Mouse (Mus musculus): Measurements from ENCODE around the gene Prss53. TPM values are rescaled to one million over a fixed set of nuclear protein-coding genes. Genes with fewer than 3 reads are reported as not detected.
A peak's percentile ranks its signal among the peaks of the same experiment; 100 is the strongest.

Prss53 gene
- polyA plus RNA-seq, 1 experiment from 2014 or later = 0.64 TPM

DNA sequence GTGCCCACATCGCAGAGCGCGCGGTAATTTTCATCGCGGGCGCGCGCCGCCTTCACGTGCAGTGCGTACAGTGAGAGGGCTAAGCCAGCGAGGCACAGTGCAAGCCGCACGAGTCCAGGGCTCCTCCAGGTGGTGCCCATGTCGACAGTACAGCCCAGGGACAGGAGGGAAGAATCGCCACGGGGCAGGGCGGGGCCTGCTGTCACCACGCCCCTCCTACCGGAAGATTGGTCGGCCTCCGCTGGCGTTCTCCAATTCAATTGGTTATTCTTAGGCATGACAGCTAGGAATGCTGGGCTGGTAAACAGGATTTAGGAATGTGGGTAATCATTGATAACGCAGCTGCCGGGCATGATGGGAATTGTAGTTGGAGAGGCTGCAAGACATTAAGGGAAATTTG lies 4.7 kb upstream of the Prss53 start, which contains the start of the genes Gm21974 and Vkorc1:
Gene Gm21974, minus strand, starts transcription at position 13 of the 400 bp plus-strand sequence.
Gene Vkorc1, minus strand, starts transcription at position 176 of the 400 bp plus-strand sequence.
- peaks cover 11% of the 10 kb centered on the region for H3K36me3 ChIP-seq (ENCODE audit: control insufficient read depth, insufficient read depth, low read length)
- DNase-seq (ENCODE audit: low spot score) (peak; percentile 93), ATAC-seq (replicated peaks; ENCODE audit: low FRiP score, low TSS enrichment, low read depth) (peak; percentile 95)
- no peaks in the 10 kb centered on the region for H3K27me3 ChIP-seq (replicated peaks; ENCODE audit: control insufficient read depth, insufficient read depth, low read length)
- no peaks in the 10 kb centered on the region for H3K9me3 ChIP-seq (ENCODE audit: control insufficient read depth, low read length)
- H3K4me3 ChIP-seq (ENCODE audit: low read depth, low read length) = peak within 1 kb of the TSS; percentile 67
- peaks cover 8% of the 10 kb centered on the region for H3K4me1 ChIP-seq (replicated peaks; ENCODE audit: control insufficient read depth, insufficient read depth, low read length)
- H3K27ac ChIP-seq (ENCODE audit: low read depth) = peak within 1 kb of the TSS; percentile 74
- under 1% methylated on average over 26 of the region's 26 CpGs for WGBS
- H3K4me2 ChIP-seq (ENCODE audit: low read length) = peak within 1 kb of the TSS; percentile 84
- peak within 1 kb of the TSS; percentile 65 for H3K9ac ChIP-seq (ENCODE audit: low read length)

DNA sequence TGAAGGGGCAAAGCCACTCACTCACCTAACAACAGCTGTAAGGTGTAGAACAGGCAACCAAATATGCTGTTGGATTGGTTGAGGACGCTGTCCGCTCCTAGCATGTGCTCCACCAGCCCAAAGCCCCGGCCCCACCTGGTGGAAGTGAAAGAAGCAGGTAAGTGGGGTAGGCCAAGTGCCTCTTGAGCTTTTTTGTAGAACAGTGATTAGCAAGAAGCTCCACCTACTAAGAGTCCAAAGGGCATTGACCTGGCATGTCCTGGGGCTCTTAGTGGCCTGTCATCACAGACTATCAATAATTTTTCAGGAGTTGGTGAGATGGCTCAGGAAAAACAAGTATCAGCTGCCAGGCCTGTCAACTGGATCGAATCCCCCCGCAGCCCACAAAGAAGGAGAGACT lies 3.7 kb upstream of the Prss53 start:
- WGBS = 73% methylated on average over 5 of the region's 5 CpGs
- Histone ChIP-seq H3K4me1 (replicated peaks; ENCODE audit: control insufficient read depth, insufficient read depth, low read length) (peaks cover 8% of the 10 kb centered on the region), H3K27ac (ENCODE audit: low read depth) (0 out of 2 replicates have a peak overlapping the region, but pooled peaks have one; percentile 74), H3K4me2 (ENCODE audit: low read length) (peak overlapping the region; percentile 84), H3K9ac (ENCODE audit: low read length) (peak overlapping the region; percentile 65), H3K36me3 (ENCODE audit: control insufficient read depth, insufficient read depth, low read length) (peaks cover 20% of the 10 kb centered on the region), H3K4me3 (ENCODE audit: low read depth, low read length) (peak overlapping the region; percentile 67), H3K27me3 (replicated peaks; ENCODE audit: control insufficient read depth, insufficient read depth, low read length) (no peaks in the 10 kb centered on the region), H3K9me3 (ENCODE audit: control insufficient read depth, low read length) (no peaks in the 10 kb centered on the region)
- DNase-seq (ENCODE audit: low spot score) = no peak
- ATAC-seq (replicated peaks; ENCODE audit: low FRiP score, low TSS enrichment, low read depth) = no peak

- Histone ChIP-seq H3K27ac (ENCODE audit: low read depth) (no peak overlapping the region), H3K27me3 (replicated peaks; ENCODE audit: control insufficient read depth, insufficient read depth, low read length) (no peaks in the 10 kb centered on the region), H3K4me2 (ENCODE audit: low read length) (no peak overlapping the region), H3K9me3 (ENCODE audit: control insufficient read depth, low read length) (no peaks in the 10 kb centered on the region), H3K9ac (ENCODE audit: low read length) (no peak overlapping the region), H3K4me3 (ENCODE audit: low read depth, low read length) (no peak overlapping the region), H3K36me3 (ENCODE audit: control insufficient read depth, insufficient read depth, low read length) (peaks cover 77% of the 10 kb centered on the region), H3K4me1 (replicated peaks; ENCODE audit: control insufficient read depth, insufficient read depth, low read length) (peaks cover 4% of the 10 kb centered on the region; the same call in 1 of the 2 replicates)
- ATAC-seq (replicated peaks; ENCODE audit: low FRiP score, low TSS enrichment, low read depth) (no peak), DNase-seq (ENCODE audit: low spot score) (no peak)
- 70% methylated on average over 3 of the region's 3 CpGs for WGBS
Measured at GRCm38 (mm10) chr7:127888821-127889220, 1.9 kb downstream of the Prss53 start.

- no peak overlapping the region for H3K27ac ChIP-seq (ENCODE audit: low read depth)
Measured at GRCm38 (mm10) chr7:127887781-127888180, 3.0 kb downstream of the Prss53 start.

DNA sequence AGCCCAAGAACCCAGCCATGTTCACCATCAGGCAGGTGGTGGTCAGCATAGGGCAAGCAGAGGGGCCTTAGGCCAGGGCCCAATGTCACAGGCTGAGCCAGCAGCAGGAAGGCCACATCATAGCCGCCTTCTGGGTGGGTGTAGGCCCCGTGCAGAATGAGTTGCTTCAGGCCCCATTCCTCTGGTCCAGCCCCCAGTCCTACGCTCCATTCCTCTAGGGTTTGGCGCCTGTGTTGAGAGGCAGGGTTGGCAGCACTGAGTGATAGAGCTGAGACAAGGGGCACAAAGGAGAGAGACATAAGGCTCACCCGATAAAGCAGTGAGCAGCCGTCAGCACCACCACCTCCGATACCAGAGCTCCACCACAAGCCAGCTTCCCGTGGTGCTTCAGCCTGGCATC lies 3.6 kb downstream of the Prss53 start:
- ATAC-seq (replicated peaks; ENCODE audit: low FRiP score, low TSS enrichment, low read depth) (no peak), DNase-seq (ENCODE audit: low spot score) (no peak)
- Histone ChIP-seq H3K36me3 (ENCODE audit: control insufficient read depth, insufficient read depth, low read length) (peaks cover 82% of the 10 kb centered on the region), H3K4me2 (ENCODE audit: low read length) (no peak overlapping the region), H3K27me3 (replicated peaks; ENCODE audit: control insufficient read depth, insufficient read depth, low read length) (no peaks in the 10 kb centered on the region), H3K9ac (ENCODE audit: low read length) (no peak overlapping the region), H3K4me1 (replicated peaks; ENCODE audit: control insufficient read depth, insufficient read depth, low read length) (peaks cover 11% of the 10 kb centered on the region; the same call in 1 of the 2 replicates), H3K27ac (ENCODE audit: low read depth) (no peak overlapping the region), H3K9me3 (ENCODE audit: control insufficient read depth, low read length) (no peaks in the 10 kb centered on the region), H3K4me3 (ENCODE audit: low read depth, low read length) (no peak overlapping the region)
- 83% methylated on average over 8 of the region's 8 CpGs for WGBS

More at GRCm38 (mm10) chr7:127887781-127888180, 3.0 kb downstream of the Prss53 start:
- H3K4me1 ChIP-seq (replicated peaks; ENCODE audit: control insufficient read depth, insufficient read depth, low read length) = peaks cover 11% of the 10 kb centered on the region; the same call in 1 of the 2 replicates
- no peaks in the 10 kb centered on the region for H3K27me3 ChIP-seq (replicated peaks; ENCODE audit: control insufficient read depth, insufficient read depth, low read length)
- WGBS = 72% methylated on average over 3 of the region's 3 CpGs
- no peaks in the 10 kb centered on the region for H3K9me3 ChIP-seq (ENCODE audit: control insufficient read depth, low read length)
- no peak overlapping the region for H3K9ac ChIP-seq (ENCODE audit: low read length)
- H3K36me3 ChIP-seq (ENCODE audit: control insufficient read depth, insufficient read depth, low read length) = peaks cover 82% of the 10 kb centered on the region
- no peak overlapping the region for H3K4me2 ChIP-seq (ENCODE audit: low read length)
- no peak for ATAC-seq (replicated peaks; ENCODE audit: low FRiP score, low TSS enrichment, low read depth)
- no peak for DNase-seq (ENCODE audit: low spot score)
- no peak overlapping the region for H3K4me3 ChIP-seq (ENCODE audit: low read depth, low read length)

DNA sequence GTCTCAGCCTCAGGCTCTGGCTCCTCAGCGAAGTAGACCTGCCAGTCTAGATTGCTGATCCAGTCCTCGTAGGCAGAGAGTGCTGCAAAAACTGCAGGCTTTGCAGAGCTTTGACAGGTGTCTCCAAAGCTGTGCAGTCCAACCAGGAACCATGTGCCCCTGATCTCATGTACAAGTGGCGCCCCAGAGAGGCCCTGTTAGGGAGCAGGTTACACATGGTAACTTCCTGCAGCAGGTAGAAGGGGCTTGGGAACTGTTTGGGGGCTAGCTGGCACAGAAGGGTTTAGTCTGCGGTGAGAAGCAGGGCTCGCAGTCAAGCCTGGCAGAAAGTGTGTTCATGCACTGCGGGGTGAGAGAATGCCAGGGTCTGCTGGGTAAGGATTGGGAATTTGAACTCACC lies 4.2 kb downstream of the Prss53 start:
- no peak overlapping the region for H3K4me3 ChIP-seq (ENCODE audit: low read depth, low read length)
- ATAC-seq (replicated peaks; ENCODE audit: low FRiP score, low TSS enrichment, low read depth) (no peak), DNase-seq (ENCODE audit: low spot score) (no peak)
- peaks cover 11% of the 10 kb centered on the region; the same call in 1 of the 2 replicates for H3K4me1 ChIP-seq (replicated peaks; ENCODE audit: control insufficient read depth, insufficient read depth, low read length)
- no peak overlapping the region for H3K27ac ChIP-seq (ENCODE audit: low read depth)
- H3K4me2 ChIP-seq (ENCODE audit: low read length) = no peak overlapping the region
- WGBS = 89% methylated on average over 6 of the region's 6 CpGs
- no peaks in the 10 kb centered on the region for H3K9me3 ChIP-seq (ENCODE audit: control insufficient read depth, low read length)
- no peak overlapping the region for H3K9ac ChIP-seq (ENCODE audit: low read length)
- H3K27me3 ChIP-seq (replicated peaks; ENCODE audit: control insufficient read depth, insufficient read depth, low read length) = no peaks in the 10 kb centered on the region
- peaks cover 88% of the 10 kb centered on the region for H3K36me3 ChIP-seq (ENCODE audit: control insufficient read depth, insufficient read depth, low read length)

DNA sequence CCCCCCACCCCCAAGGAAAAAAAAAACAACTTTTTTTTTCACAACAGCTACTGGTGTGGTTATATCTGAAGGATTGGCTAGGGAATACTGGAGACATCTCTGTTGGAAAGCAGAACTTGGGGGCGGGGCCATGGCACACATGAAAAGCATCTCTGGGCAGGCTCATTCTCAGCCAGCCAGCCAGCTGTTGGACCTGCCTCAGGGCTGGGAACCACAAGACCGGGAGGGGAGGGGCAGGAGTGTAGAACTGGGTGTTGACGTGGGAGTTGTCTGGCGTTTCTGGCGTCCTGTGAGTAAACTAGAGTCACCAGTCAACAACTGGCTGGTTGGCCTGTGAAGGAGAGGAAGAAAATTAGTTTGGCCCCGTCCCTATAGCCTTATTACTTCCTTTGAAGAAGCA lies 4.8 kb downstream of the Prss53 start:
- Histone ChIP-seq H3K4me2 (ENCODE audit: low read length) (no peak overlapping the region), H3K9ac (ENCODE audit: low read length) (0 out of 2 replicates have a peak overlapping the region, but pooled peaks have one; percentile 1), H3K9me3 (ENCODE audit: control insufficient read depth, low read length) (no peaks in the 10 kb centered on the region), H3K27ac (ENCODE audit: low read depth) (no peak overlapping the region), H3K27me3 (replicated peaks; ENCODE audit: control insufficient read depth, insufficient read depth, low read length) (no peaks in the 10 kb centered on the region), H3K36me3 (ENCODE audit: control insufficient read depth, insufficient read depth, low read length) (peaks cover 94% of the 10 kb centered on the region), H3K4me3 (ENCODE audit: low read depth, low read length) (no peak overlapping the region), H3K4me1 (replicated peaks; ENCODE audit: control insufficient read depth, insufficient read depth, low read length) (peaks cover 11% of the 10 kb centered on the region; the same call in 1 of the 2 replicates)
- ATAC-seq (replicated peaks; ENCODE audit: low FRiP score, low TSS enrichment, low read depth) = no peak
- no peak for DNase-seq (ENCODE audit: low spot score)
- WGBS = 55% methylated on average over 6 of the region's 6 CpGs

GRCm38 (mm10) chr7:127880431-127880830 lies 10.3 kb downstream of the Prss53 start:
- Histone ChIP-seq H3K4me3 (ENCODE audit: low read depth, low read length) (no peak overlapping the region), H3K4me1 (replicated peaks; ENCODE audit: control insufficient read depth, insufficient read depth, low read length) (peaks cover 19% of the 10 kb centered on the region), H3K27ac (ENCODE audit: low read depth) (no peak overlapping the region), H3K4me2 (ENCODE audit: low read length) (no peak overlapping the region), H3K9me3 (ENCODE audit: control insufficient read depth, low read length) (no peaks in the 10 kb centered on the region), H3K9ac (ENCODE audit: low read length) (no peak overlapping the region), H3K27me3 (replicated peaks; ENCODE audit: control insufficient read depth, insufficient read depth, low read length) (no peaks in the 10 kb centered on the region), H3K36me3 (ENCODE audit: control insufficient read depth, insufficient read depth, low read length) (peaks cover 78% of the 10 kb centered on the region)
- 86% methylated on average over 12 of the region's 12 CpGs for WGBS
- no peak for ATAC-seq (replicated peaks; ENCODE audit: low FRiP score, low TSS enrichment, low read depth)
- DNase-seq (ENCODE audit: low spot score) = no peak

DNA sequence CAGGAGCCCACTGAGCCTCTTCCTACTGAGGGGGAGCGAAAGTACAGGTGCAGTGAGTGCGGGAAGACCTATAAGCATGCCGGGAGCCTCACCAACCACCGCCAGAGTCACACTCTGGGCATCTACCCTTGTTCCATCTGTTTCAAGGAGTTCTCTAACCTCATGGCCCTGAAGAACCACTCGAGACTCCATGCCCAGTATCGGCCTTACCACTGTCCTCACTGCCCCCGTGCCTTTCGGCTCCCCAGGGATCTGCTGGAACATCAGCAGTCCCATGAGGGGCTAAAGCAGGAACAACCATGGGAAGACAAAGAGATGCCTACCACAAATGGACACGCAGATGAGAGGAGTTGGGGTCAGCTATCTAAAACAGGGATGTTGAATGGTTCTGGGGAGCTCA lies 11.5 kb downstream of the Prss53 start:
- WGBS = 94% methylated on average over 9 of the region's 9 CpGs
- ATAC-seq (replicated peaks; ENCODE audit: low FRiP score, low TSS enrichment, low read depth) (no peak), DNase-seq (ENCODE audit: low spot score) (no peak)
- no peak overlapping the region for H3K27ac ChIP-seq (ENCODE audit: low read depth)
- no peaks in the 10 kb centered on the region for H3K27me3 ChIP-seq (replicated peaks; ENCODE audit: control insufficient read depth, insufficient read depth, low read length)
- no peak overlapping the region for H3K4me3 ChIP-seq (ENCODE audit: low read depth, low read length)
- peaks cover 22% of the 10 kb centered on the region for H3K4me1 ChIP-seq (replicated peaks; ENCODE audit: control insufficient read depth, insufficient read depth, low read length)
- H3K9ac ChIP-seq (ENCODE audit: low read length) = no peak overlapping the region
- no peak overlapping the region for H3K4me2 ChIP-seq (ENCODE audit: low read length)
- no peaks in the 10 kb centered on the region for H3K9me3 ChIP-seq (ENCODE audit: control insufficient read depth, low read length)
- H3K36me3 ChIP-seq (ENCODE audit: control insufficient read depth, insufficient read depth, low read length) = peaks cover 67% of the 10 kb centered on the region
